Mouse (Mus musculus) CD4-positive, CD25-positive, alpha-beta regulatory T cell, adult 9 weeks (primary cell): ENCODE data around the gene Sept5. TPM values are rescaled to one million over a fixed set of nuclear protein-coding genes. Genes with fewer than 3 reads are reported as not detected.

Experiments used
- polyA plus RNA-seq: library from polyadenylated mRNA; unstranded; fragments of 100-300 nt; shearing (Covaris generic); gene quantifications from one replicate; pipeline ENCODE4 v1.2.1, GENCODE M21; 2017

Sept5 gene
- 0.33 TPM for polyA plus RNA-seq

GRCm38 (mm10) chr16:18629390-18630231 is at the start of gene Sept5:
Gene Sept5 (minus strand): TSS chr16:18629954.

GRCm38 (mm10) chr16:18626376-18626878 is 3.3 kb downstream of the Sept5 start, which contains the start of gene Gm49601:
Gene Gm49601 (minus strand): TSS chr16:18626427.

GRCm38 (mm10) chr16:18622019-18622418 is 7.7 kb downstream of the Sept5 start, which contains the start of gene Gp1bb:
Gene Gp1bb (minus strand): TSS chr16:18622403.

GRCm38 (mm10) chr16:18589804-18590790 is 39.7 kb downstream of the Sept5 start, which contains the start of gene Tbx1:
Gene Tbx1 (minus strand): TSS chr16:18590671.

Other genes with a start within 250 kb of the Sept5 start
- 19.6 TPM for gene Txnrd2, start 203.6 kb downstream of the Sept5 start, polyA plus RNA-seq
- gene Comt, start 203.1 kb downstream of the Sept5 start, polyA plus RNA-seq, result 64.5 TPM
- gene Gnb1l, start 131.2 kb downstream of the Sept5 start, polyA plus RNA-seq, result 27.8 TPM
- gene Rtl10, start 131.1 kb downstream of the Sept5 start, polyA plus RNA-seq, result 0.79 TPM
- gene Tbx1, start 39.3 kb downstream of the Sept5 start, polyA plus RNA-seq, result not detected
- not detected for gene Gp1bb, start 7.6 kb downstream of the Sept5 start, polyA plus RNA-seq
- gene Gm49601, start 3.5 kb downstream of the Sept5 start, polyA plus RNA-seq, result not detected
- not detected for gene Cldn5, start 146.9 kb upstream of the Sept5 start, polyA plus RNA-seq
- gene Ufd1, start 181.8 kb upstream of the Sept5 start, polyA plus RNA-seq, result 158 TPM
- gene Cdc45, start 182.0 kb upstream of the Sept5 start, polyA plus RNA-seq, result 7.2 TPM
- 74.0 TPM for gene 2510002D24Rik, start 206.6 kb upstream of the Sept5 start, polyA plus RNA-seq
- gene Gm28539, start 206.6 kb upstream of the Sept5 start, polyA plus RNA-seq, result not detected
- 104 TPM for gene Mrpl40, start 246.9 kb upstream of the Sept5 start, polyA plus RNA-seq
- 8.0 TPM for gene Hira, start 247.1 kb upstream of the Sept5 start, polyA plus RNA-seq